Mouse (Mus musculus) hindbrain, embryonic 13.5 days (tissue): ENCODE results near the gene Large2. TPM values are rescaled to one million over a fixed set of nuclear protein-coding genes. Genes with fewer than 3 reads are reported as not detected.

Experiments
- ATAC-seq: fragments of 200-750 bp; cut with Nextera tagmentation; 2 replicates; pipeline ENCODE4 v1.8.0; 2017; ENCODE audit warnings: moderate TSS enrichment; ENCODE audit not compliant: low FRiP score
- H3K27ac ChIP-seq: fragments of 300-500 bp; sonication (generic); 2 replicates; pipeline ENCODE4 v1.5.1; 2015; ENCODE audit warnings: inconsistent platforms, mild to moderate bottlenecking, moderate library complexity
- H3K27me3 ChIP-seq: fragments of 300-500 bp; sonication (generic); 2 replicates; pipeline ENCODE4 v1.6.1; 2015; ENCODE audit warnings: mild to moderate bottlenecking, inconsistent platforms
- H3K36me3 ChIP-seq: fragments of 300-500 bp; sonication (generic); 2 replicates; pipeline ENCODE4 v1.6.1; 2015; ENCODE audit warnings: mild to moderate bottlenecking, inconsistent platforms
- H3K4me1 ChIP-seq: fragments of 300-500 bp; sonication (generic); replicated peaks from 2 replicates; pipeline ENCODE4 v1.6.1; 2015; ENCODE audit warnings: inconsistent platforms
- H3K4me2 ChIP-seq: fragments of 300-500 bp; sonication (generic); 2 replicates; pipeline ENCODE4 v1.6.1; 2015; ENCODE audit warnings: inconsistent platforms, mild to moderate bottlenecking, moderate library complexity
- H3K4me3 ChIP-seq: fragments of 300-500 bp; sonication (generic); 2 replicates; pipeline ENCODE4 v1.5.1; 2015; ENCODE audit warnings: mild to moderate bottlenecking, inconsistent platforms
- H3K9ac ChIP-seq: fragments of 300-500 bp; sonication (generic); 2 replicates; pipeline ENCODE4 v1.6.1; 2015; ENCODE audit warnings: mild to moderate bottlenecking, inconsistent platforms
- H3K9me3 ChIP-seq: fragments of 300-500 bp; sonication (generic); 2 replicates; pipeline ENCODE4 v1.6.1; 2016; ENCODE audit warnings: inconsistent platforms
- WGBS: fragments of 180-500 bp; shearing (Covaris S2); methylation state at CpG from one replicate; pipeline ENCODE4 v1.1.7; 2015; 5-methylcytosine and 5-hydroxymethylcytosine counted together
- microRNA-seq: library from miRNA; unstranded; fragments of <30 nt; microRNA quantifications from one replicate; pipeline ENCODE4, GENCODE M21; 2016
- polyA plus RNA-seq: library from polyadenylated mRNA; unstranded; fragments of >200 nt; fragmentation: Nextera tagmentation; extraction: Ambion mirVana; gene quantifications from 2 replicates; pipeline ENCODE4 v1.2.1, GENCODE M21; 2015

Gene Large2
- polyA plus RNA-seq, 1 experiment from 2014 or later: 1.6 TPM

GRCm38 (mm10) chr2:92331410-92331809 is 43.3 kb downstream of the Large2 start:
- Histone ChIP-seq H3K4me2 (no peak overlapping the region), H3K4me3 (no peak overlapping the region), H3K4me1 (no peaks in the 10 kb centered on the region), H3K9me3 (no peaks in the 10 kb centered on the region), H3K36me3 (peaks cover 61% of the 10 kb centered on the region), H3K9ac (no peak overlapping the region), H3K27ac (no peak overlapping the region), H3K27me3 (no peaks in the 10 kb centered on the region)
- WGBS: 78% methylated on average over 2 of the region's 2 CpGs
- ATAC-seq: no peak

GRCm38 (mm10) chr2:92330840-92331239 is 43.8 kb downstream of the Large2 start:
- ATAC-seq: no peak
- H3K27me3 ChIP-seq: no peaks in the 10 kb centered on the region
- no peaks in the 10 kb centered on the region for H3K4me1 ChIP-seq
- H3K4me2 ChIP-seq: no peak overlapping the region
- H3K9me3 ChIP-seq: no peaks in the 10 kb centered on the region
- WGBS: 51% methylated on average over 2 of the region's 2 CpGs
- no peak overlapping the region for H3K27ac ChIP-seq
- H3K9ac ChIP-seq: no peak overlapping the region
- H3K36me3 ChIP-seq: peaks cover 65% of the 10 kb centered on the region
- H3K4me3 ChIP-seq: no peak overlapping the region

- Histone ChIP-seq H3K4me3 (no peak overlapping the region), H3K27ac (no peak overlapping the region), H3K36me3 (peaks cover 62% of the 10 kb centered on the region), H3K27me3 (no peaks in the 10 kb centered on the region), H3K9me3 (no peaks in the 10 kb centered on the region), H3K4me1 (no peaks in the 10 kb centered on the region), H3K4me2 (no peak overlapping the region), H3K9ac (no peak overlapping the region)
- no peak for ATAC-seq
- WGBS: 97% methylated on average over 8 of the region's 8 CpGs
Observed at GRCm38 (mm10) chr2:92328206-92328605, 46.5 kb downstream of the Large2 start.

GRCm38 (mm10) chr2:92327601-92328000 is 47.1 kb downstream of the Large2 start:
- Histone ChIP-seq H3K4me3 (no peak overlapping the region), H3K4me1 (no peaks in the 10 kb centered on the region), H3K27me3 (no peaks in the 10 kb centered on the region), H3K4me2 (no peak overlapping the region), H3K27ac (no peak overlapping the region), H3K36me3 (peaks cover 60% of the 10 kb centered on the region), H3K9me3 (no peaks in the 10 kb centered on the region), H3K9ac (no peak overlapping the region)
- no peak for ATAC-seq
- WGBS: 94% methylated on average over 4 of the region's 4 CpGs

- Histone ChIP-seq H3K36me3 (peaks cover 63% of the 10 kb centered on the region), H3K4me2 (no peak overlapping the region), H3K9me3 (no peaks in the 10 kb centered on the region), H3K27ac (no peak overlapping the region), H3K4me3 (no peak overlapping the region), H3K4me1 (no peaks in the 10 kb centered on the region), H3K9ac (no peak overlapping the region), H3K27me3 (no peaks in the 10 kb centered on the region)
- WGBS: 86% methylated on average over 1 of the region's 1 CpGs
- no peak for ATAC-seq
Observed at GRCm38 (mm10) chr2:92326221-92326620, 48.4 kb downstream of the Large2 start.

GRCm38 (mm10) chr2:92325676-92326075 is 49.0 kb downstream of the Large2 start:
- H3K4me1 ChIP-seq: no peaks in the 10 kb centered on the region
- H3K36me3 ChIP-seq: peaks cover 64% of the 10 kb centered on the region
- no peak overlapping the region for H3K9ac ChIP-seq
- H3K4me2 ChIP-seq: no peak overlapping the region
- H3K27me3 ChIP-seq: no peaks in the 10 kb centered on the region
- no peaks in the 10 kb centered on the region for H3K9me3 ChIP-seq
- WGBS: 85% methylated on average over 7 of the region's 7 CpGs
- H3K4me3 ChIP-seq: no peak overlapping the region
- no peak overlapping the region for H3K27ac ChIP-seq
- no peak for ATAC-seq

GRCm38 (mm10) chr2:92322669-92323068 is 52.0 kb downstream of the Large2 start:
- 89% methylated on average over 2 of the region's 2 CpGs for WGBS
- ATAC-seq: no peak
- Histone ChIP-seq H3K9me3 (no peaks in the 10 kb centered on the region), H3K4me1 (no peaks in the 10 kb centered on the region), H3K9ac (no peak overlapping the region), H3K36me3 (peaks cover 47% of the 10 kb centered on the region), H3K4me3 (no peak overlapping the region), H3K27ac (no peak overlapping the region), H3K4me2 (no peak overlapping the region), H3K27me3 (no peaks in the 10 kb centered on the region)

GRCm38 (mm10) chr2:92317228-92317627 is 57.4 kb downstream of the Large2 start:
- no peak overlapping the region for H3K27ac ChIP-seq
- no peak overlapping the region for H3K4me2 ChIP-seq
- no peaks in the 10 kb centered on the region for H3K9me3 ChIP-seq
- no peak overlapping the region for H3K9ac ChIP-seq
- H3K27me3 ChIP-seq: no peaks in the 10 kb centered on the region
- no peaks in the 10 kb centered on the region for H3K4me1 ChIP-seq
- no peak for ATAC-seq
- peaks cover 13% of the 10 kb centered on the region for H3K36me3 ChIP-seq
- H3K4me3 ChIP-seq: no peak overlapping the region
- WGBS: 89% methylated on average over 5 of the region's 5 CpGs

- no peak overlapping the region for H3K4me2 ChIP-seq
- H3K4me3 ChIP-seq: no peak overlapping the region
- H3K36me3 ChIP-seq: peaks cover 8% of the 10 kb centered on the region
- H3K27ac ChIP-seq: no peak overlapping the region
- no peaks in the 10 kb centered on the region for H3K4me1 ChIP-seq
- WGBS: 81% methylated on average over 3 of the region's 3 CpGs
- no peaks in the 10 kb centered on the region for H3K27me3 ChIP-seq
- H3K9me3 ChIP-seq: no peaks in the 10 kb centered on the region
- no peak for ATAC-seq
- H3K9ac ChIP-seq: no peak overlapping the region
Observed at GRCm38 (mm10) chr2:92316652-92317051, 58.0 kb downstream of the Large2 start.

Small RNA genes within 50 kb of the gene (microRNA-seq; reads per million reads assigned to microRNA genes)
- not detected for gene Mir7000

Other genes starting within 250 kb of the Large2 start
- gene Pex16, start 193 bp downstream of the Large2 start, polyA plus RNA-seq: 35.7 and 35.8 TPM in 2 replicates
- 6.3 and 6.9 TPM in 2 replicates for gene 1700029I15Rik, start 7.7 kb upstream of the Large2 start, polyA plus RNA-seq
- 111 and 112 TPM in 2 replicates for gene Mapk8ip1, start 26.4 kb upstream of the Large2 start, polyA plus RNA-seq
- gene Cry2, start 59.2 kb upstream of the Large2 start, polyA plus RNA-seq: 36.8 and 38.5 TPM in 2 replicates
- gene Slc35c1, start 85.7 kb upstream of the Large2 start, polyA plus RNA-seq: 10.5 and 12.0 TPM in 2 replicates
- 13.6 and 14.6 TPM in 2 replicates for gene Chst1, start 224.8 kb upstream of the Large2 start, polyA plus RNA-seq